Mouse (Mus musculus) urinary bladder, adult 2 months (tissue): ENCODE measurements around the gene Slc46a3. TPM values are rescaled to one million over a fixed set of nuclear protein-coding genes. Genes with fewer than 3 reads are reported as not detected.

Source experiments
- DNase-seq: peaks from one replicate; pipeline ENCODE4 v3.0.0; 2022; ENCODE audit warnings: low spot score
- polyA plus RNA-seq: library from polyadenylated mRNA; depleted of rRNA; stranded (reverse); fragments of >200 nt; gene quantifications from 2 replicates; pipeline ENCODE4 v1.2.3, GENCODE M21; 2012; rRNA removed

The Slc46a3 gene
- polyA plus RNA-seq, 1 experiment: 26.6 TPM

- no peak for DNase-seq
These were observed 49.3 kb downstream of the Slc46a3 start for GRCm38 (mm10) chr5:147845319-147845718.

GRCm38 (mm10) chr5:147843340-147843739 lies 51.3 kb downstream of the Slc46a3 start:
- DNase-seq: no peak

- DNase-seq: no peak
These were observed 55.2 kb downstream of the Slc46a3 start for GRCm38 (mm10) chr5:147839418-147839817.

- no peak for DNase-seq
These were observed 59.6 kb downstream of the Slc46a3 start for GRCm38 (mm10) chr5:147834841-147835500.

GRCm38 (mm10) chr5:147832842-147833241 lies 61.8 kb downstream of the Slc46a3 start:
- DNase-seq: no peak

- no peak for DNase-seq
These were observed 65.8 kb downstream of the Slc46a3 start for GRCm38 (mm10) chr5:147828846-147829245.

Other genes starting within 250 kb of the Slc46a3 start
- 9.1 and 13.5 TPM in 2 replicates for gene Flt1, start 168.8 kb downstream of the Slc46a3 start, polyA plus RNA-seq
- gene Pomp, start 34.4 kb downstream of the Slc46a3 start, polyA plus RNA-seq: 200 and 236 TPM in 2 replicates
- gene Mtus2, start 62.5 kb upstream of the Slc46a3 start, polyA plus RNA-seq: 5.3 and 8.2 TPM in 2 replicates